Mouse (Mus musculus): ENCODE data around the gene Nop10.

- no peak for TF ChIP-seq CHD2 (IDR thresholded peaks at IDR 0.05; ENCODE audit: low read depth, low read length)
- no peak for TF ChIP-seq MAFK (IDR thresholded peaks at IDR 0.05; ENCODE audit: insufficient read depth, low read depth, low read length)
- TF ChIP-seq HCFC1 (IDR thresholded peaks at IDR 0.05; ENCODE audit: borderline replicate concordance, insufficient read depth, low read length), result no peak
Observed at GRCm38 (mm10) chr2:112308671-112309070, 46.9 kb downstream of the Nop10 start.
